Mouse (Mus musculus) MEL (cell line): ENCODE data around the gene Nrg4. TPM values are rescaled to one million over a fixed set of nuclear protein-coding genes. Genes with fewer than 3 reads are reported as not detected.
A peak's percentile ranks its signal among the peaks of the same experiment; 100 is the strongest.

Experiments
- DNase-seq: peaks from one replicate; pipeline ENCODE4 v3.0.0; 2011; ENCODE audit warnings: low read depth, low spot score
- H3K27ac ChIP-seq: 2 replicates; pipeline ENCODE4 v1.5.1; 2012; ENCODE audit warnings: low read depth, mild to moderate bottlenecking, control low read depth, low read length, moderate library complexity; ENCODE audit not compliant: control insufficient read depth
- H3K27me3 ChIP-seq, 2 experiments: fragments of 150-350 bp in 1 of 2; sonication (generic) in 1 of 2; 2 replicates each; pipeline ENCODE4 v1.6.1; 2012; ENCODE audit warnings: low read length in 2 of 2, mild to moderate bottlenecking in 2 of 2, improper control_type of control experiment in 1 of 2, moderate library complexity in 1 of 2; ENCODE audit not compliant: insufficient read depth in 2 of 2, control insufficient read depth in 1 of 2
- H3K36me3 ChIP-seq, 2 experiments: 2 replicates each; pipeline ENCODE4 v1.6.1; 2012 to 2014; ENCODE audit warnings: low read length in 2 of 2, improper control_type of control experiment in 1 of 2, inconsistent platforms in 1 of 2, mild to moderate bottlenecking in 1 of 2; ENCODE audit not compliant: insufficient read depth in 2 of 2, control insufficient read depth in 1 of 2
- H3K4me1 ChIP-seq, 2 experiments: fragments of 150-350 bp in 1 of 2; sonication (generic) in 1 of 2; 2 replicates each; pipeline ENCODE4 v1.6.1; 2012; ENCODE audit warnings: low read length in 2 of 2, improper control_type of control experiment in 1 of 2, mild to moderate bottlenecking in 1 of 2; ENCODE audit not compliant: insufficient read depth in 2 of 2, control insufficient read depth in 1 of 2
- H3K4me3 ChIP-seq, 2 experiments: fragments of 150-350 bp in 1 of 2; sonication (generic) in 1 of 2; 2 replicates each; pipeline ENCODE4 v1.5.1; 2012; ENCODE audit warnings: low read depth in 2 of 2, low read length in 2 of 2, mild to moderate bottlenecking in 2 of 2, moderate library complexity in 2 of 2, control low read depth in 1 of 2, improper control_type of control experiment in 1 of 2; ENCODE audit not compliant: control insufficient read depth in 1 of 2, insufficient read depth in 1 of 2
- H3K79me2 ChIP-seq: 2 replicates; pipeline ENCODE4 v1.6.1; 2012; ENCODE audit warnings: mild to moderate bottlenecking, low read length, moderate library complexity; ENCODE audit not compliant: control insufficient read depth, poor library complexity, insufficient read depth
- H3K9ac ChIP-seq: 2 replicates; pipeline ENCODE4 v1.6.1; 2012; ENCODE audit warnings: low read depth, mild to moderate bottlenecking, control low read depth, low read length, moderate library complexity; ENCODE audit not compliant: control insufficient read depth, poor library complexity, severe bottlenecking
- H3K9me3 ChIP-seq: fragments of 150-350 bp; sonication (generic); replicated peaks from 2 replicates; pipeline ENCODE4 v1.6.1; 2012; ENCODE audit warnings: mild to moderate bottlenecking, low read length, improper control_type of control experiment, moderate library complexity; ENCODE audit not compliant: insufficient read depth
- CHD2 ChIP-seq: IDR thresholded peaks from 2 replicates; pipeline ENCODE4 v1.6.1; 2011; ENCODE audit warnings: low read length, improper control_type of control experiment
- CTCF ChIP-seq, 3 experiments: IDR thresholded peaks in 2 of 3; conservative IDR thresholded peaks in 1 of 3; 2 replicates each; pipeline ENCODE4 v1.5.1; 2011 to 2012; ENCODE audit warnings: low read length in 3 of 3, low read depth in 2 of 3, mild to moderate bottlenecking in 2 of 3, improper control_type of control experiment in 1 of 3, inconsistent platforms in 1 of 3, mixed read lengths in 1 of 3, moderate library complexity in 1 of 3; ENCODE audit not compliant: control insufficient read depth in 1 of 3, insufficient read depth in 1 of 3, poor library complexity in 1 of 3, severe bottlenecking in 1 of 3
- EP300 ChIP-seq, 2 experiments: IDR thresholded peaks; 2 replicates each; pipeline ENCODE4 v1.6.1; 2011; ENCODE audit warnings: improper control_type of control experiment in 2 of 2, low read length in 2 of 2, low read depth in 1 of 2, mild to moderate bottlenecking in 1 of 2
- HCFC1 ChIP-seq: IDR thresholded peaks from 2 replicates; pipeline ENCODE4 v1.6.1; 2012; ENCODE audit warnings: low read depth, mild to moderate bottlenecking, inconsistent platforms, low read length, improper control_type of control experiment, moderate library complexity
- KAT2A ChIP-seq: conservative IDR thresholded peaks from 2 replicates; pipeline ENCODE4 v1.6.1; 2012; ENCODE audit warnings: low read depth, low read length, improper control_type of control experiment, inconsistent platforms
- MEF2A ChIP-seq: IDR thresholded peaks from 2 replicates; pipeline ENCODE4 v1.6.1; 2014; ENCODE audit warnings: low read depth, mild to moderate bottlenecking, inconsistent platforms, low read length, improper control_type of control experiment; ENCODE audit not compliant: poor library complexity, insufficient replicate concordance, severe bottlenecking; ENCODE audit errors: extremely low read depth
- NELFE ChIP-seq: IDR thresholded peaks from 2 replicates; pipeline ENCODE4 v1.6.1; 2011; ENCODE audit warnings: low read depth, low read length, improper control_type of control experiment
- NRF1 ChIP-seq: IDR thresholded peaks from 2 replicates; pipeline ENCODE4 v1.6.1; 2014; ENCODE audit warnings: low read depth, mild to moderate bottlenecking, inconsistent platforms, low read length, improper control_type of control experiment, moderate library complexity; ENCODE audit not compliant: poor library complexity, insufficient read depth, severe bottlenecking
- POLR2A ChIP-seq, 2 experiments: IDR thresholded peaks; 2 replicates each; pipeline ENCODE4 v1.6.1; 2011 to 2012; ENCODE audit warnings: low read length in 2 of 2, mild to moderate bottlenecking in 2 of 2, control low read depth in 1 of 2, improper control_type of control experiment in 1 of 2, low read depth in 1 of 2, moderate library complexity in 1 of 2; ENCODE audit not compliant: control insufficient read depth in 1 of 2, insufficient read depth in 1 of 2, poor library complexity in 1 of 2
- POLR2AphosphoS5 ChIP-seq: IDR thresholded peaks from 2 replicates; pipeline ENCODE4 v1.6.1; 2012; ENCODE audit warnings: low read depth, borderline replicate concordance, mild to moderate bottlenecking, inconsistent platforms, low read length, moderate library complexity, mixed read lengths
- RAD21 ChIP-seq: IDR thresholded peaks from 2 replicates; pipeline ENCODE4 v1.6.1; 2011; ENCODE audit warnings: mild to moderate bottlenecking, low read depth, low read length, improper control_type of control experiment
- RCOR1 ChIP-seq: IDR thresholded peaks from 2 replicates; pipeline ENCODE4 v1.6.1; 2012; ENCODE audit warnings: low read depth, mild to moderate bottlenecking, inconsistent platforms, low read length, improper control_type of control experiment
- SIN3A ChIP-seq: IDR thresholded peaks from 2 replicates; pipeline ENCODE4 v1.6.1; 2012; ENCODE audit warnings: low read length, improper control_type of control experiment, inconsistent platforms
- TAL1 ChIP-seq: IDR thresholded peaks from 2 replicates; pipeline ENCODE4 v1.6.1; 2012; ENCODE audit warnings: mild to moderate bottlenecking, inconsistent platforms, low read length, moderate library complexity, mixed read lengths
- TCF12 ChIP-seq: IDR thresholded peaks from 2 replicates; pipeline ENCODE4 v1.6.1; 2014; ENCODE audit warnings: low read depth, mild to moderate bottlenecking, inconsistent platforms, low read length, improper control_type of control experiment, moderate library complexity
- USF1 ChIP-seq: IDR thresholded peaks from 2 replicates; pipeline ENCODE4 v1.6.1; 2014; ENCODE audit warnings: low read depth, mild to moderate bottlenecking, inconsistent platforms, low read length, improper control_type of control experiment, moderate library complexity
- USF2 ChIP-seq, 2 experiments: IDR thresholded peaks; 2 replicates each; pipeline ENCODE4 v1.6.1; 2011 to 2012; ENCODE audit warnings: improper control_type of control experiment in 2 of 2, low read length in 2 of 2, borderline replicate concordance in 1 of 2, inconsistent platforms in 1 of 2, low read depth in 1 of 2, mild to moderate bottlenecking in 1 of 2; ENCODE audit not compliant: insufficient read depth in 1 of 2
- ZC3H11A ChIP-seq: IDR thresholded peaks from 2 replicates; pipeline ENCODE4 v1.6.1; 2012; ENCODE audit warnings: low read depth, mild to moderate bottlenecking, inconsistent platforms, low read length, improper control_type of control experiment
- ZKSCAN1 ChIP-seq: IDR thresholded peaks from 2 replicates; pipeline ENCODE4 v1.6.1; 2012; ENCODE audit warnings: low read depth, mild to moderate bottlenecking, inconsistent platforms, low read length, improper control_type of control experiment, moderate library complexity
- ZNF384 ChIP-seq: IDR thresholded peaks from 2 replicates; pipeline ENCODE4 v1.6.1; 2012; ENCODE audit warnings: low read depth, mild to moderate bottlenecking, inconsistent platforms, low read length, improper control_type of control experiment
- polyA plus RNA-seq, 2 experiments: library from polyadenylated mRNA; stranded (reverse) in 1 of 2; unstranded in 1 of 2; fragments of >175 nt in 1 of 2; fragments of >200 nt in 1 of 2; gene quantifications; 2 replicates each; pipeline versions ENCODE4 v1.2.1 to v1.2.4; 2012; ENCODE audit warnings: low replicate concordance in 2 of 2, low read depth in 1 of 2; ENCODE audit not compliant: insufficient read length in 2 of 2, insufficient read depth in 1 of 2, missing spikeins in 1 of 2
- total RNA-seq: library from RNA; depleted of rRNA; stranded (reverse); fragments of 300-350 nt; gene quantifications from 2 replicates; pipeline ENCODE4 v1.2.3, GENCODE M21; 2012; rRNA removed

Nrg4 gene
- total RNA-seq (0.08 TPM in 1 of 2 replicates, not detected in the other), polyA plus RNA-seq (under 1 TPM in 1 of 2 experiments, not detected in 1; 0.67 TPM)

DNA sequence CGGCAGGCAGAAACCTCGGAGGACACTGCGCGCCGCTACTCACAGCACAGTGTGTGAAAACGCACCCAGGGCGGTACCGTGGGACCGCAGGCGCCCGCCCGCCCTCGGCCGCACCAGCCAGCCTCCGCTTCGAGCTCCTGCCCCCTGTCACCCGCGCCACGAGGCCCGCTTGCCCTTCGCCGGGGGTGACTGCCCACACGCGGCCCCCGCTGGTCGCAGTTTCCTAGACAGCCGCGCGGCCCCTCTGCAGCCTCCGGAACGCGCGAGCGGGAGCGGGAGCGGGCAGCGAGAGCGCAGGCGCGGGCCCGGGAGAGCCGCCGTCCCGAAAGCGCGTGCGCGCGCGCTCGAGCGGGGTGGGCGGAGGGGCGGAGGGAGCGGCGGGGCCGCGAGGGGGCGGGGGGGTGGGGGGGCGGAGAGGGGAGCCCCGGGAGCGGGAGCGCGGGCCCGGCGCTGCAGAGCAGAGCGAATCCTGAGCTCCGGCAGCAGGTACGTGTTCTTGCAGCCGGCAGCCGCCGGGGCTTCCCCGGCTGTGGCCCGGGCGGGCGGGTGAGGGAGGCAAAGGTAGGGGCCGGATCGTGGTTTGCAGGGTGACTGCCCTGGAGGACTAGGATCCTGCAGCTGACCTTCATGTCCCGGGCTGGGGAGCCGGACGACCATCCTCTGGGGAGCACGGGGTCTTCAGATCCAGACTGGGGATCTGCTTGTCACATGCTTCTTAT, at the start of gene Nrg4, which contains the start of gene Tmem266:
Nrg4 (minus strand) TSS at position 330 of the 719 bp plus-strand sequence.
Tmem266 (plus strand) TSS at position 399 of the 719 bp plus-strand sequence.
- peak within 1 kb of the TSS; percentile 90 for H3K9ac ChIP-seq

DNA sequence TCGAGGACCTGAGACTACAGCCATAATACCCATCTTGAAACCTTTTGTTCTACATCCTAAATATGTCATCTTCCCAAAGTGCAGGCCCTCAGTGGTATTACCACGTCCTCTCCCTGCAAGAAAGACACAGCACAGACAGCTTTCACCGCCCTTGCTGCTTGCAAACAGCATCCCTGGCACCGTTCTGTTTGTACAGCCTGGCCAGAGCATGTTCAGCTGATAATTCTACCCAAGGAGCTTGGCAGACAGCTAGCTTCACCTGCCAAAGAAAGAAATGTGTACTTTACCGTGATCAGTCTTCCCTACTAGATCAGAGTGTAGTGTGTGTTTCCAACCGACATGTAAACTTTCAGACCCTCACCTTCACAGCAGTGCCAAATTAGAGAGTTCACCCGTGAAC, 45.3 kb upstream of the Nrg4 start:
- H3K9me3 ChIP-seq = no peaks in the 10 kb centered on the region
- no peak overlapping the region for H3K4me3 ChIP-seq
- H3K27me3 ChIP-seq = peaks cover 13 to 17% of the 10 kb centered on the region in 2 experiments
- H3K27ac ChIP-seq = no peak overlapping the region
- no peaks in the 10 kb centered on the region for H3K36me3 ChIP-seq
- DNase-seq = no peak
- H3K79me2 ChIP-seq = no peaks in the 10 kb centered on the region
- no peak for TF ChIP-seq RCOR1
- no peak for TF ChIP-seq NRF1
- no peak for TF ChIP-seq HCFC1
- no peak for TF ChIP-seq NELFE
- TF ChIP-seq ZNF384 = no peak
- TF ChIP-seq SIN3A = no peak
- TF ChIP-seq CHD2 = no peak
- no peak for TF ChIP-seq MEF2A
- TF ChIP-seq TCF12 = no peak
- no peak for TF ChIP-seq POLR2A (IDR thresholded peaks at IDR 0.05; ENCODE audit: control insufficient read depth in 1 of 2, insufficient read depth in 1 of 2, low read depth in 1 of 2, low read length in 2 of 2, poor library complexity in 1 of 2)
- no peak for TF ChIP-seq CTCF (IDR thresholded peaks at IDR 0.05 in 2 of 3, conservative IDR thresholded peaks at IDR 0.05 in 1 of 3; ENCODE audit: control insufficient read depth in 1 of 3, insufficient read depth in 1 of 3, low read depth in 2 of 3, low read length in 3 of 3, poor library complexity in 1 of 3, severe bottlenecking in 1 of 3)
- TF ChIP-seq ZKSCAN1 = no peak
- no peak for TF ChIP-seq TAL1
- TF ChIP-seq EP300 (IDR thresholded peaks at IDR 0.05; ENCODE audit: low read depth in 1 of 2, low read length in 2 of 2) = no peak
- TF ChIP-seq POLR2AphosphoS5 = no peak
- TF ChIP-seq RAD21 = no peak
- TF ChIP-seq USF2 (IDR thresholded peaks at IDR 0.05; ENCODE audit: borderline replicate concordance in 1 of 2, insufficient read depth in 1 of 2, low read depth in 1 of 2, low read length in 2 of 2) = no peak
- no peak for TF ChIP-seq KAT2A
- no peak for TF ChIP-seq ZC3H11A
- TF ChIP-seq USF1 = no peak
- no peak overlapping the region for H3K9ac ChIP-seq
- no peaks in the 10 kb centered on the region for H3K4me1 ChIP-seq

More for the DNA sequence above, at the start of gene Nrg4, which contains the start of gene Tmem266:
- DNase-seq = peak; percentile 76
- Histone ChIP-seq H3K79me2 (no peaks in the 10 kb centered on the region; the same call in 1 of the 2 replicates), H3K27me3 (peaks cover 20 to 34% of the 10 kb centered on the region in 2 experiments), H3K27ac (no peak within 1 kb of the TSS), H3K4me3 (peak within 1 kb of the TSS; percentile 71 to 84), H3K36me3 (no peaks in the 10 kb centered on the region; a peak in 1 of 4 replicates), H3K9me3 (no peaks in the 10 kb centered on the region), H3K4me1 (peaks cover 0 to 4% of the 10 kb centered on the region in 2 experiments; a peak in 1 of 4 replicates)
- TF ChIP-seq POLR2A (IDR thresholded peaks at IDR 0.05; ENCODE audit: control insufficient read depth in 1 of 2, insufficient read depth in 1 of 2, low read depth in 1 of 2, low read length in 2 of 2, poor library complexity in 1 of 2) (peak in 1 of 2 experiments; percentile 34; a peak in 1 of 4 replicates), ZKSCAN1 (no peak), NELFE (no peak), NRF1 (peak; percentile 76), ZC3H11A (no peak), EP300 (IDR thresholded peaks at IDR 0.05; ENCODE audit: low read depth in 1 of 2, low read length in 2 of 2) (no peak)
